Mouse (Mus musculus) heart, postnatal 0 days (tissue): ENCODE data around the gene Xiap. TPM values are rescaled to one million over a fixed set of nuclear protein-coding genes. Genes with fewer than 3 reads are reported as not detected.

Experiments used
- ATAC-seq: fragments of 200-750 bp; cut with Nextera tagmentation; 2 replicates; pipeline ENCODE4 v1.8.0; 2017; ENCODE audit warnings: low read depth, moderate number of reproducible peaks, moderate library complexity; ENCODE audit not compliant: insufficient read depth
- DNase-seq: peaks from one replicate; pipeline ENCODE4 v3.0.0-alpha.2; 2016; ENCODE audit warnings: low spot score
- H3K27ac ChIP-seq: fragments of 300-500 bp; sonication (generic); 2 replicates; pipeline ENCODE4 v1.5.1; 2014; ENCODE audit warnings: low read depth, mild to moderate bottlenecking
- H3K27me3 ChIP-seq: fragments of 300-500 bp; sonication (generic); 2 replicates; pipeline ENCODE4 v1.6.1; 2014; ENCODE audit warnings: low read length, mixed read lengths; ENCODE audit not compliant: control insufficient read depth, insufficient read depth
- H3K36me3 ChIP-seq: fragments of 300-500 bp; sonication (generic); replicated peaks from 2 replicates; pipeline ENCODE4 v1.6.1; 2014; ENCODE audit warnings: low read length, mixed read lengths; ENCODE audit not compliant: control insufficient read depth, insufficient read depth
- H3K4me1 ChIP-seq: fragments of 300-500 bp; sonication (generic); 2 replicates; pipeline ENCODE4 v1.6.1; 2014; ENCODE audit warnings: antibody characterized with exemption; ENCODE audit not compliant: control insufficient read depth, insufficient read depth
- H3K4me2 ChIP-seq: fragments of 300-500 bp; sonication (generic); 2 replicates; pipeline ENCODE4 v1.6.1; 2014; ENCODE audit warnings: low read depth, mild to moderate bottlenecking, low read length, moderate library complexity
- H3K4me3 ChIP-seq: fragments of 300-500 bp; sonication (generic); 2 replicates; pipeline ENCODE4 v1.5.1; 2014; ENCODE audit warnings: low read depth, low read length
- H3K9ac ChIP-seq: fragments of 300-500 bp; sonication (generic); replicated peaks from 2 replicates; pipeline ENCODE4 v1.6.1; 2014; ENCODE audit warnings: low read depth, low read length, mixed read lengths
- H3K9me3 ChIP-seq: fragments of 300-500 bp; sonication (generic); replicated peaks from 2 replicates; pipeline ENCODE4 v1.6.1; 2016; ENCODE audit warnings: low read length; ENCODE audit not compliant: control insufficient read depth
- CTCF ChIP-seq: IDR thresholded peaks from 2 replicates; pipeline ENCODE4 v1.5.1; 2016; ENCODE audit warnings: antibody characterized with exemption, control low read depth, low read depth
- EP300 ChIP-seq: IDR thresholded peaks from 2 replicates; pipeline ENCODE4 v1.6.1; 2016; ENCODE audit warnings: antibody characterized with exemption, low read depth
- WGBS: fragments of 180-500 bp; shearing (Covaris S2); extraction: QIAGEN DNeasy Blood & Tissue Kit; methylation state at CpG from one replicate; pipeline ENCODE4 v1.1.7; 2014; 5-methylcytosine and 5-hydroxymethylcytosine counted together
- polyA plus RNA-seq: library from polyadenylated mRNA; unstranded; fragments of >200 nt; fragmentation: Nextera tagmentation; extraction: Ambion mirVana; gene quantifications from 2 replicates; pipeline ENCODE4 v1.2.1, GENCODE M21; 2015
- total RNA-seq: library from RNA; depleted of rRNA; stranded (reverse); fragments of >200 nt; gene quantifications from 2 replicates; pipeline ENCODE4 v1.2.3, GENCODE M21; 2014; ENCODE audit warnings: low replicate concordance

Xiap gene
- total and polyA plus RNA-seq, 2 experiments from 2014 or later: 8.0 to 30.6 TPM

- Histone ChIP-seq H3K9ac (no peak overlapping the region), H3K4me1 (no peaks in the 10 kb centered on the region), H3K27ac (no peak overlapping the region), H3K4me2 (no peak overlapping the region), H3K27me3 (no peaks in the 10 kb centered on the region), H3K4me3 (no peak overlapping the region), H3K36me3 (no peaks in the 10 kb centered on the region), H3K9me3 (no peaks in the 10 kb centered on the region)
- TF ChIP-seq EP300 (no peak), CTCF (no peak)
- no peak for DNase-seq
- 78% methylated on average over 7 of the region's 7 CpGs for WGBS
- no peak for ATAC-seq
These were observed 14.5 kb upstream of the Xiap start for GRCm38 (mm10) chrX:42044935-42045334.

GRCm38 (mm10) chrX:42050652-42051643 is 8.5 kb upstream of the Xiap start:
- Histone ChIP-seq H3K4me2 (0 out of 2 replicates have a peak overlapping the region, but pooled peaks have one; percentile 25), H3K4me1 (no peaks in the 10 kb centered on the region), H3K27me3 (no peaks in the 10 kb centered on the region), H3K4me3 (no peak overlapping the region), H3K9ac (no peak overlapping the region), H3K27ac (peak overlapping the region; percentile 91), H3K36me3 (no peaks in the 10 kb centered on the region), H3K9me3 (no peaks in the 10 kb centered on the region)
- DNase-seq: peak; percentile 69
- 33% methylated on average over 5 of the region's 5 CpGs for WGBS
- TF ChIP-seq CTCF (no peak), EP300 (0 out of 2 replicates have a peak, but pooled peaks have one; percentile 32)
- peak; percentile 86 for ATAC-seq

GRCm38 (mm10) chrX:42057012-42057411 is 2.5 kb upstream of the Xiap start:
- Histone ChIP-seq H3K27ac (peak overlapping the region; percentile 55; the same call in 1 of the 2 replicates), H3K4me1 (no peaks in the 10 kb centered on the region), H3K9me3 (no peaks in the 10 kb centered on the region), H3K36me3 (no peaks in the 10 kb centered on the region), H3K27me3 (no peaks in the 10 kb centered on the region), H3K4me3 (no peak overlapping the region), H3K4me2 (no peak overlapping the region), H3K9ac (no peak overlapping the region)
- WGBS: 53% methylated on average over 5 of the region's 5 CpGs
- ATAC-seq (peak; percentile 44; the same call in 1 of the 2 replicates), DNase-seq (no peak)
- 0 out of 2 replicates have a peak, but pooled peaks have one; percentile 51 for TF ChIP-seq EP300
- TF ChIP-seq CTCF: no peak

- no peak for ATAC-seq
- WGBS: 63% methylated on average over 4 of the region's 4 CpGs
- Histone ChIP-seq H3K4me3 (no peak overlapping the region), H3K27me3 (no peaks in the 10 kb centered on the region), H3K4me1 (no peaks in the 10 kb centered on the region), H3K27ac (peak overlapping the region; percentile 55), H3K36me3 (no peaks in the 10 kb centered on the region), H3K9me3 (no peaks in the 10 kb centered on the region), H3K4me2 (no peak overlapping the region), H3K9ac (no peak overlapping the region)
- no peak for DNase-seq
- TF ChIP-seq CTCF (no peak), EP300 (no peak)
These were observed 1.6 kb upstream of the Xiap start for GRCm38 (mm10) chrX:42057873-42058272.

- 76% methylated on average over 1 of the region's 1 CpGs for WGBS
- TF ChIP-seq CTCF (no peak), EP300 (no peak)
- no peaks in the 10 kb centered on the region for H3K27me3 ChIP-seq
- no peak overlapping the region for H3K27ac ChIP-seq
- H3K9ac ChIP-seq: no peak overlapping the region
- ATAC-seq: no peak
- H3K4me3 ChIP-seq: no peak overlapping the region
- no peak for DNase-seq
- H3K4me1 ChIP-seq: no peaks in the 10 kb centered on the region
- no peak overlapping the region for H3K4me2 ChIP-seq
- H3K36me3 ChIP-seq: no peaks in the 10 kb centered on the region
- no peaks in the 10 kb centered on the region for H3K9me3 ChIP-seq
These were observed 4.1 kb downstream of the Xiap start for GRCm38 (mm10) chrX:42063621-42064020.
